Mouse (Mus musculus) stomach, embryonic 16.5 days (tissue): ENCODE results near the gene Kdr. TPM values are rescaled to one million over a fixed set of nuclear protein-coding genes. Genes with fewer than 3 reads are reported as not detected.
"Not testable (repeated sequence)": the region's sequence is repeated elsewhere in the genome, so short reads cannot be mapped to it uniquely, and the experiment has no call there.

Source experiments
- ATAC-seq: fragments of 200-750 bp; cut with Nextera tagmentation; 2 replicates; pipeline ENCODE4 v1.8.0; 2017; ENCODE audit warnings: moderate number of reproducible peaks, moderate TSS enrichment; ENCODE audit not compliant: insufficient read depth, low FRiP score
- H3K27ac ChIP-seq: fragments of 300-500 bp; sonication (generic); 2 replicates; pipeline ENCODE4 v1.5.1; 2014; ENCODE audit warnings: low read length
- H3K27me3 ChIP-seq: fragments of 300-500 bp; sonication (generic); 2 replicates; pipeline ENCODE4 v1.6.1; 2014; ENCODE audit warnings: low read length, control low read depth, mixed read lengths; ENCODE audit not compliant: control insufficient read depth, insufficient read depth
- H3K36me3 ChIP-seq: fragments of 300-500 bp; sonication (generic); 2 replicates; pipeline ENCODE4 v1.6.1; 2014; ENCODE audit warnings: low read length; ENCODE audit not compliant: control insufficient read depth, insufficient read depth
- H3K4me1 ChIP-seq: fragments of 300-500 bp; sonication (generic); 2 replicates; pipeline ENCODE4 v1.6.1; 2014; ENCODE audit warnings: low read length, control low read depth, mixed read lengths; ENCODE audit not compliant: control insufficient read depth, insufficient read depth
- H3K4me2 ChIP-seq: fragments of 300-500 bp; sonication (generic); 2 replicates; pipeline ENCODE4 v1.6.1; 2014; ENCODE audit warnings: low read depth, low read length, mixed read lengths
- H3K4me3 ChIP-seq: fragments of 300-500 bp; sonication (generic); replicated peaks from 2 replicates; pipeline ENCODE4 v1.5.1; 2014; ENCODE audit warnings: mild to moderate bottlenecking, low read length
- H3K9ac ChIP-seq: fragments of 300-500 bp; sonication (generic); 2 replicates; pipeline ENCODE4 v1.6.1; 2014; ENCODE audit warnings: low read length
- H3K9me3 ChIP-seq: fragments of 300-500 bp; sonication (generic); replicated peaks from 2 replicates; pipeline ENCODE4 v1.6.1; 2016; ENCODE audit warnings: low read length, control low read depth; ENCODE audit not compliant: control insufficient read depth
- WGBS: fragments of 180-500 bp; shearing (Covaris S2); extraction: QIAGEN DNeasy Blood & Tissue Kit; methylation state at CpG from one replicate; pipeline ENCODE4 v1.1.7; 2014; 5-methylcytosine and 5-hydroxymethylcytosine counted together
- polyA plus RNA-seq: library from polyadenylated mRNA; unstranded; fragments of >200 nt; fragmentation: Nextera tagmentation; extraction: Ambion mirVana; gene quantifications from 2 replicates; pipeline ENCODE4 v1.2.1, GENCODE M21; 2015

Kdr gene
- polyA plus RNA-seq, 1 experiment from 2014 or later = 26.3 TPM

DNA sequence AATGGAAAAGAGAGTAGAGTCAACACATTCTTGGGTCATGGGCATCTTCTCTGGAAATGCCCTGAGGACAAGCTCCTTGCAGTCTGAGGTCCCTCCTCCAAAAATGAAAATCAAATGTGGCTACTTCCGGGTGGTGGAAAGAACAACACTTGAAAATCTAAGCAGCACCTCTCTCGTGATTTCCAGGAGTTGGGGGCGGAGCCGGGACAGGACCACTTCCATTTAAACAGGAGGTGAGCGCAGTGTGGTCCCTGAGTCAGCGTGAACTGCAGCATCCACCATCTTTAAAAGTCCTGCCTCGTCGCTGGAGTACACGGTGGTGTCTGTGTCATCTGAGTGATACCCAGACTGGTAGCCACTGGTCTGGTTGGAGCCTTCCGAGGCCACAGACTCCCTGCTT is 44.1 kb downstream of the Kdr start:
- peak overlapping the region; percentile 0; the same call in 1 of the 2 replicates for H3K27ac ChIP-seq
- WGBS = 83% methylated on average over 10 of the region's 10 CpGs

DNA sequence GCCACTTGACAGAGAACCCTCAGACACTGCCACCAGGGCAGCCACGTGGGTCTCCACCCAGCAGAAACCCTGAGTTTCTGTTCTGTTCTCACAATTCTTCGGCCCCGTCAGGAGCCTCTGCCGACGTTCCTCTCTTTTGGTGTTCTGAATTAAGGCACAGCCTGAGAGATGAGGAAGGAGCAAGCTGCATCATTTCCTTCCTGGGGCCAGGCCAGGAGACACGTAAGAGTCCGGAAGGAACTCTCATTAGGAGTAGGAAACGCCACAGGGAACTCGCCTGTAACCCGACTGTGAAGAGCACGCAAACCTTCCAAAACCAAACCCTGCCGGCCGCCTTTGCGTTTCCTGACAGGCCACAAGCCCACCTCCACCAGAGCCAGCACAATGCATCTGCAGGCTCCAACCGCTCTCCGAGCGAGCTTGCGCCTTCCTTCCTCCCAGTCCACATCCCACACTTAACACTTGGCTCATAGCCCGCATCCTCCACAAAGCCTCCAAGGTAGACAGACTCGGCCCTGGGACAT is 44.7 kb downstream of the Kdr start:
- no peak overlapping the region for H3K4me2 ChIP-seq

More for the DNA sequence above, 44.1 kb downstream of the Kdr start:
- Histone ChIP-seq H3K4me1 (no peaks in the 10 kb centered on the region), H3K36me3 (no peaks in the 10 kb centered on the region), H3K4me3 (no peak overlapping the region), H3K4me2 (no peak overlapping the region), H3K9me3 (no peaks in the 10 kb centered on the region), H3K27me3 (no peaks in the 10 kb centered on the region), H3K9ac (no peak overlapping the region)
- 0 out of 2 replicates have a peak, but pooled peaks have one; percentile 26 for ATAC-seq

DNA sequence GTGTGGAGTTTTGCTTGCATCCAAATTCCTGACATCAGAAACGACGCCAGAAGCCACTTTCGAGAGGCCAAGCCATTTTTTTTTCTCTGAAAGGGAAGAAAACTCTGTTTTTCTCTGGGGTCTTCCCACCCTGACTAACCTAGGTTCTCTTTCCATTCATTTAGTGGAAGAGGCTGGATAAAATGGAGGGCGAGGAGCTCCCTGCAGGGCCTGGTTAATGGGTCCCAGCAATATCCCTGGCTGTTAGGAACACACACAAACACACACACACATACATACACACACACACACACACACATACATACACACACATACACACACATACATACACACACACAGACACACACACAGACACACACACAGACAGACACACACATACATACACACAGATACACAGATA is 46.8 kb downstream of the Kdr start:
- not testable (repeated sequence) for H3K27me3 ChIP-seq, H3K9me3 ChIP-seq, H3K4me2 ChIP-seq, H3K4me1 ChIP-seq, H3K4me3 ChIP-seq, H3K9ac ChIP-seq, H3K36me3 ChIP-seq, ATAC-seq, H3K27ac ChIP-seq
- 78% methylated on average over 4 of the region's 4 CpGs for WGBS

More for the DNA sequence above, 44.7 kb downstream of the Kdr start:
- Histone ChIP-seq H3K27me3 (no peaks in the 10 kb centered on the region), H3K4me3 (no peak overlapping the region), H3K9ac (no peak overlapping the region), H3K9me3 (no peaks in the 10 kb centered on the region), H3K27ac (peak overlapping the region; percentile 5; the same call in 1 of the 2 replicates), H3K4me1 (no peaks in the 10 kb centered on the region), H3K36me3 (no peaks in the 10 kb centered on the region)
- 70% methylated on average over 20 of the region's 20 CpGs for WGBS
- peak; percentile 78; the same call in 1 of the 2 replicates for ATAC-seq

DNA sequence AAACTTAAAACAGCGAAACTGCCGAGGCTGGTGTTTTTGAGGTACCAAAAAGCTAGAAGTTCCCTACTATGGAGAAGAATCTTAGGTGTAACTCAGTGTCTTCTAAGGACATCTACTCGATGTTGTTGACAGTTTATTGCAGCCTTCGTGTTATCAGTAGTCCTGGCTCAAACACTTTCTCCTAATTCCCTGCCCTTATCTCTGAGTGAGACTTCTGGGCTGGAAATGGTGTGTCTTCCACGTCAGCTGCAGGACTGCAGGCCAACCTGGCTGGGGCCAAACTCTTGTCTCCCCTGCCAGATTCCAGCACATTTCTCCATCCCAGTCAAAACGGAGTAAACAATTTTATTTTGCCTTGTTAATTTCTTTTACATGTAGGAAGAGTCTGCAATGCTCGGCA is 48.3 kb downstream of the Kdr start:
- Histone ChIP-seq H3K9me3 (no peaks in the 10 kb centered on the region), H3K4me3 (no peak overlapping the region), H3K36me3 (no peaks in the 10 kb centered on the region), H3K4me2 (no peak overlapping the region), H3K27ac (no peak overlapping the region), H3K27me3 (no peaks in the 10 kb centered on the region), H3K4me1 (no peaks in the 10 kb centered on the region), H3K9ac (no peak overlapping the region)
- ATAC-seq = no peak
- WGBS = 52% methylated on average over 7 of the region's 7 CpGs

DNA sequence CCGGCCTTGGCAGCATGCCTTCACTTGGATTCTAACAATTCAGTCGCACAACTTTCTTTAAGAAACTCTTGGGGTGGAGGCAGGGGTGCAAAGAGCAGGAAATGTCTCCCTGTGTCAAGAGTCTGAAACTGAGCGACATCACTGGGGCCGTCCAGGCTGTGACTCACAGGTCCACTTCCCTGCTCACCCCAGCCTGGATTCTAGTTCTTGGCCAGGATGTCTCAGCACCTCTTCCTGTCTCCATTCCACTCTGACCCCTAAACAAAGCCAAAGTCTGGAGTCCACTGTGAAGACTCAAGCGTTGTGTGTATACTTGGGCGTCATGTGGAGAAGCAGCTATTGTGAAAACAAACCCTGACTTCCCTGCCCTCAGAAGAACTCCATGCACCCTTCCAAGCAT is 55.6 kb downstream of the Kdr start:
- peak overlapping the region; percentile 51; the same call in 1 of the 2 replicates for H3K27ac ChIP-seq
- no peak overlapping the region for H3K4me2 ChIP-seq
- H3K36me3 ChIP-seq = no peaks in the 10 kb centered on the region
- ATAC-seq = no peak
- H3K9ac ChIP-seq = no peak overlapping the region
- H3K4me3 ChIP-seq = no peak overlapping the region
- H3K4me1 ChIP-seq = 0 out of 2 replicates have a peak, but pooled peaks cover 6% of the 10 kb centered on the region
- H3K27me3 ChIP-seq = no peaks in the 10 kb centered on the region
- 55% methylated on average over 6 of the region's 6 CpGs for WGBS
- H3K9me3 ChIP-seq = no peaks in the 10 kb centered on the region

DNA sequence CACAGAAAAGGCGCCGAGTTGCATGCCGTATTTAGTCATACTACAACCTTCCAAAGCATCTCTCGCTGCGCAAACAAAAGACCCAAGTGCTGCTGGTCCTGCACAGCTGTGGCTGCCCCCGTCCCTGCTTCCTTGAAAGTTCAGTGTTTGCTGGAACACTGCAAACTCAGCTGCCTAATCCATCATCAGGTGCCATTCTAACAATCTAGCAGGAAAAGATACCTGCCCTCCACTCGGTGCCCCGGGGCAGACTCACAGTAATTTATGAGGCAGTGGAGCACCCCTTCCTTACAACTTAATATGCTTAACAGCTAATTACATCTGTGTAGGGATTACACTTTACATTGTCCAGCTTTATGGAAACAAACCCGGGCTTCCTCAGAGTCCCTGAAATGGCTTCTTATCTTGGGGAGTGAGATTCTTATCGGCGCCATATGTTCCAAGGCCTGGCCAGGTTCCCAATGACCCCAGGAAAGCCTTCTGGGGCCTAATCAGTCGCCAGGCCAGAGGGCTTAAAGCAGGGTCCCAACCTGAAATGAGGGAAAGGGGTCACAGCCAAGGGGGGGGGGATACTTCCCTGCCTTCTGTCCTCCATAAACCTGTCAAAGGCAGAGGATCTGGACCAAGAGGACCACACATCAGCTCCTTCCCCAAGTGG is 56.4 kb downstream of the Kdr start:
- no peaks in the 10 kb centered on the region for H3K27me3 ChIP-seq
- H3K9ac ChIP-seq = no peak overlapping the region
- H3K27ac ChIP-seq = peak overlapping the region; percentile 51
- H3K4me1 ChIP-seq = 0 out of 2 replicates have a peak, but pooled peaks cover 6% of the 10 kb centered on the region
- H3K9me3 ChIP-seq = no peaks in the 10 kb centered on the region
- H3K4me2 ChIP-seq = no peak overlapping the region
- H3K4me3 ChIP-seq = no peak overlapping the region
- H3K36me3 ChIP-seq = no peaks in the 10 kb centered on the region
- ATAC-seq = no peak
- 22% methylated on average over 12 of the region's 12 CpGs for WGBS

DNA sequence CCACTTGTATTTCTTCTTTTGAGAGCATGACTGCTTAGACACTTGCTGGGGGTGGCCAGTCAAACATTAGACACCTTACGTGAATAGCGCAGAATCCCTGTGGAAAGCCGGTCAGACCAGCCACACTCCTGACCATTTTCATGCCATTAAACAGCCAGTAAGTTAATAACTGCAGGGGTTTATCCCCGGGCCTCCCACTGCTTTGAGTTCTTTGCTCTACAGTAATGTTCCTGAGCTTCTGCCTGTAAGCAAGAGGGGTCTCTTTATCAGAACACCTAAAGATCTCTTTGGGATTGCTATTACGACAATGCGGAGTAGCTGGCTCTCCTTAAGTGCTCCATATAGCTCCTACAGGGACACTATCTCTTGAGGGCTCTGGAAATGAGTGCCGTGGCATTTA is 58.7 kb downstream of the Kdr start:
- H3K4me3 ChIP-seq = no peak overlapping the region
- 69% methylated on average over 7 of the region's 7 CpGs for WGBS

DNA sequence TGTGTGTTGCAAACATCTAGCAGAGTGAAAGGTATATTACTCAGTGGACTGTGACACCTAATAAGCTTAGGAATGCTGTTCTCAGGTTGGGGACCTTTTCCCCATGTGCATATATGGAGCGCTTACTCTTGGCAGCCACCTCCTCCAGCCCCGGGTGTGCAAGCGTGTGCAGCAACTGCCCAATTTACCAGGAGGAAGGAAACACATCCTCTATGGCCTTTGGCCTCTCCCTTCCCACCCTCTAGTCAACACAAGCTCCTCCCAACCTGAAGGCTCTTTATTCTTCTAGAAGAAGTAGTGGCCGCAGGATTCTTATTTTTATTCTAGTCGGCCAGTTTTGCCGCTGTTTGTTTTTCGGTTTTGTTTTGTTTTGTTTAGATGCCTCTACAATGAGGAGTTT is 60.1 kb downstream of the Kdr start:
- no peak overlapping the region for H3K9ac ChIP-seq
- H3K9me3 ChIP-seq = no peaks in the 10 kb centered on the region
- WGBS = 81% methylated on average over 7 of the region's 7 CpGs
- H3K27me3 ChIP-seq = no peaks in the 10 kb centered on the region
- H3K27ac ChIP-seq = no peak overlapping the region
- no peak for ATAC-seq
- no peak overlapping the region for H3K4me2 ChIP-seq
- 0 out of 2 replicates have a peak, but pooled peaks cover 6% of the 10 kb centered on the region for H3K4me1 ChIP-seq
- H3K4me3 ChIP-seq = no peak overlapping the region
- no peaks in the 10 kb centered on the region for H3K36me3 ChIP-seq

More for the DNA sequence above, 58.7 kb downstream of the Kdr start:
- Histone ChIP-seq H3K27ac (no peak overlapping the region), H3K4me1 (0 out of 2 replicates have a peak, but pooled peaks cover 6% of the 10 kb centered on the region), H3K27me3 (no peaks in the 10 kb centered on the region), H3K9me3 (no peaks in the 10 kb centered on the region), H3K9ac (no peak overlapping the region), H3K36me3 (no peaks in the 10 kb centered on the region), H3K4me2 (no peak overlapping the region)
- ATAC-seq = no peak

DNA sequence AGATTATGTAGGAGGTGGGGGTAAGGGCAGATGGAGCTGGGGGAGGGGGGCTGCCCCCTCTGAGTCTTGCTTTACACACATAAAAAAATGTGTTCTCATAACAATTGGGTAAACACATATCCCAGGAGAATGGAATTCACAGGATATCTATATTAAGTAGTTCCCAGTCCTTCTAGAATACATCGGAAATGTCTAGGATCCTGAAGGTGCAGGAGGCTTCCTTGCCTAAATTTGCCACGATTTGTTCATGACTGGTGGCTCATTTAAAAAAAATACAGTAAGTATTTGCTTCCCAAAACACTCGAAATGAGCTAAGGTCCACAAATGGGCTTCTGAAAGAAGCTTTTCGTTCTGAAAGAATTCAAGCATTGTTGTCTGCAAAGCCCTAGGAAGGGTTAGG is 61.0 kb downstream of the Kdr start:
- Histone ChIP-seq H3K27ac (no peak overlapping the region), H3K27me3 (no peaks in the 10 kb centered on the region), H3K4me3 (no peak overlapping the region), H3K4me1 (0 out of 2 replicates have a peak, but pooled peaks cover 6% of the 10 kb centered on the region), H3K36me3 (no peaks in the 10 kb centered on the region), H3K9me3 (no peaks in the 10 kb centered on the region), H3K9ac (no peak overlapping the region), H3K4me2 (no peak overlapping the region)
- no peak for ATAC-seq
- 58% methylated on average over 4 of the region's 4 CpGs for WGBS
